Mouse (Mus musculus) macrophage (primary cell): ENCODE data around the gene Actg2. TPM values are rescaled to one million over a fixed set of nuclear protein-coding genes. Genes with fewer than 3 reads are reported as not detected.

ENCODE experiments used
- H3K27ac ChIP-seq: fragments of 350-480 bp; formaldehyde crosslinking; 2 replicates; pipeline ENCODE4 v1.9.0; 2021
- H3K36me3 ChIP-seq: fragments of 350-480 bp; formaldehyde crosslinking; 2 replicates; pipeline ENCODE4 v1.9.0; 2021; ENCODE audit errors: inconsistent target
- H3K4me3 ChIP-seq: fragments of 350-480 bp; formaldehyde crosslinking; 2 replicates; pipeline ENCODE4 v1.9.0; 2021; ENCODE audit errors: inconsistent target
- H3K79me2 ChIP-seq: fragments of 350-480 bp; formaldehyde crosslinking; 2 replicates; pipeline ENCODE4 v1.9.0; 2021; ENCODE audit errors: inconsistent target
- WGBS: methylation state at CpG from one replicate; pipeline ENCODE4 v1.1.7; 2026; ENCODE audit warnings: inconsistent platforms; ENCODE audit not compliant: missing documents; 5-methylcytosine and 5-hydroxymethylcytosine counted together
- polyA plus RNA-seq: library from polyadenylated mRNA; stranded (reverse); fragments of 250-400 nt; gene quantifications from 3 replicates; pipeline ENCODE4 v1.2.4, GENCODE M21; 2018; ENCODE audit warnings: inconsistent platforms

Actg2 gene
- polyA plus RNA-seq, 1 experiment from 2014 or later, result not detected

- Histone ChIP-seq H3K36me3 (peaks cover 15% of the 10 kb centered on the region; the same call in 1 of the 2 replicates), H3K79me2 (peaks cover 73% of the 10 kb centered on the region), H3K27ac (peak overlapping the region; percentile 96), H3K4me3 (no peak overlapping the region)
- 21% methylated on average over 3 of the region's 3 CpGs for WGBS
Measured at GRCm38 (mm10) chr6:83502656-83503055, 33.4 kb downstream of the Actg2 start.

- Histone ChIP-seq H3K36me3 (peaks cover 22% of the 10 kb centered on the region; the same call in 1 of the 2 replicates), H3K4me3 (no peak overlapping the region), H3K27ac (peak overlapping the region; percentile 96), H3K79me2 (peaks cover 81% of the 10 kb centered on the region)
- 85% methylated on average over 9 of the region's 9 CpGs for WGBS
Measured at GRCm38 (mm10) chr6:83501524-83502310, 34.3 kb downstream of the Actg2 start.

- peaks cover 74% of the 10 kb centered on the region for H3K79me2 ChIP-seq
- peaks cover 28% of the 10 kb centered on the region; the same call in 1 of the 2 replicates for H3K36me3 ChIP-seq
- no peak overlapping the region for H3K4me3 ChIP-seq
- H3K27ac ChIP-seq, result no peak overlapping the region
- 90% methylated on average over 3 of the region's 3 CpGs for WGBS
Measured at GRCm38 (mm10) chr6:83500462-83500861, 35.6 kb downstream of the Actg2 start.

GRCm38 (mm10) chr6:83499078-83499477 is 37.0 kb downstream of the Actg2 start:
- 95% methylated on average over 10 of the region's 10 CpGs for WGBS
- H3K79me2 ChIP-seq, result peaks cover 61% of the 10 kb centered on the region
- H3K4me3 ChIP-seq, result no peak overlapping the region
- H3K36me3 ChIP-seq, result peaks cover 31% of the 10 kb centered on the region; the same call in 1 of the 2 replicates
- H3K27ac ChIP-seq, result no peak overlapping the region

GRCm38 (mm10) chr6:83496753-83497710 is 39.0 kb downstream of the Actg2 start:
- Histone ChIP-seq H3K4me3 (no peak overlapping the region), H3K36me3 (peaks cover 43% of the 10 kb centered on the region), H3K79me2 (peaks cover 53% of the 10 kb centered on the region), H3K27ac (no peak overlapping the region)
- WGBS, result 96% methylated on average over 20 of the region's 22 CpGs

GRCm38 (mm10) chr6:83496009-83496752 is 39.9 kb downstream of the Actg2 start:
- Histone ChIP-seq H3K4me3 (no peak overlapping the region), H3K27ac (no peak overlapping the region), H3K79me2 (peaks cover 45% of the 10 kb centered on the region), H3K36me3 (peaks cover 46% of the 10 kb centered on the region)
- WGBS, result 95% methylated on average over 8 of the region's 9 CpGs

GRCm38 (mm10) chr6:83490622-83491021 is 45.4 kb downstream of the Actg2 start:
- WGBS, result 34% methylated on average over 4 of the region's 4 CpGs

GRCm38 (mm10) chr6:83488200-83488599 is 47.9 kb downstream of the Actg2 start:
- peak overlapping the region; percentile 77 for H3K27ac ChIP-seq
- 75% methylated on average over 5 of the region's 5 CpGs for WGBS
- H3K4me3 ChIP-seq, result no peak overlapping the region
- peaks cover 26% of the 10 kb centered on the region for H3K36me3 ChIP-seq
- no peaks in the 10 kb centered on the region for H3K79me2 ChIP-seq

More at GRCm38 (mm10) chr6:83490622-83491021, 45.4 kb downstream of the Actg2 start:
- Histone ChIP-seq H3K36me3 (peaks cover 33% of the 10 kb centered on the region), H3K27ac (no peak overlapping the region), H3K4me3 (no peak overlapping the region), H3K79me2 (no peaks in the 10 kb centered on the region; the same call in 1 of the 2 replicates)

- Histone ChIP-seq H3K79me2 (no peaks in the 10 kb centered on the region), H3K4me3 (no peak overlapping the region), H3K36me3 (peaks cover 23% of the 10 kb centered on the region), H3K27ac (peak overlapping the region; percentile 77; the same call in 1 of the 2 replicates)
- 98% methylated on average over 4 of the region's 4 CpGs for WGBS
Measured at GRCm38 (mm10) chr6:83487298-83487697, 48.8 kb downstream of the Actg2 start.

- H3K27ac ChIP-seq, result no peak overlapping the region
- H3K36me3 ChIP-seq, result peaks cover 25% of the 10 kb centered on the region
- H3K79me2 ChIP-seq, result no peaks in the 10 kb centered on the region
- no peak overlapping the region for H3K4me3 ChIP-seq
- 92% methylated on average over 4 of the region's 4 CpGs for WGBS
Measured at GRCm38 (mm10) chr6:83485854-83486253, 50.2 kb downstream of the Actg2 start.

GRCm38 (mm10) chr6:83483776-83484175 is 52.3 kb downstream of the Actg2 start:
- H3K4me3 ChIP-seq, result no peak overlapping the region
- peak overlapping the region; percentile 98 for H3K27ac ChIP-seq
- WGBS, result 92% methylated on average over 7 of the region's 7 CpGs

GRCm38 (mm10) chr6:83482418-83483085 is 53.5 kb downstream of the Actg2 start:
- Histone ChIP-seq H3K79me2 (no peaks in the 10 kb centered on the region), H3K27ac (peak overlapping the region; percentile 98), H3K4me3 (no peak overlapping the region), H3K36me3 (peaks cover 26% of the 10 kb centered on the region; the same call in 1 of the 2 replicates)
- whole genome bisulfite sequencing, result 16% methylated on average over 10 of the region's 10 CpGs

More at GRCm38 (mm10) chr6:83483776-83484175, 52.3 kb downstream of the Actg2 start:
- Histone ChIP-seq H3K79me2 (no peaks in the 10 kb centered on the region), H3K36me3 (peaks cover 26% of the 10 kb centered on the region; the same call in 1 of the 2 replicates)

GRCm38 (mm10) chr6:83480019-83480655 is 55.9 kb downstream of the Actg2 start:
- 79% methylated on average over 6 of the region's 6 CpGs for WGBS
- Histone ChIP-seq H3K4me3 (no peak overlapping the region), H3K79me2 (no peaks in the 10 kb centered on the region), H3K27ac (no peak overlapping the region), H3K36me3 (peaks cover 26% of the 10 kb centered on the region; the same call in 1 of the 2 replicates)
